Mouse (Mus musculus) olfactory bulb, adult 2 months (tissue): ENCODE data around the gene Olfr1012.

Source experiments
- CTCF ChIP-seq: fragments of 200-500 bp; IDR thresholded peaks from 2 replicates; pipeline ENCODE4 v1.5.1; 2012; ENCODE audit warnings: low read depth, mild to moderate bottlenecking, low read length, moderate library complexity; ENCODE audit not compliant: insufficient read depth
- POLR2A ChIP-seq: fragments of 200-500 bp; IDR thresholded peaks from 2 replicates; pipeline ENCODE4 v1.6.1; 2012; ENCODE audit warnings: mild to moderate bottlenecking, low read depth, low read length, moderate library complexity; ENCODE audit not compliant: insufficient read depth

DNA sequence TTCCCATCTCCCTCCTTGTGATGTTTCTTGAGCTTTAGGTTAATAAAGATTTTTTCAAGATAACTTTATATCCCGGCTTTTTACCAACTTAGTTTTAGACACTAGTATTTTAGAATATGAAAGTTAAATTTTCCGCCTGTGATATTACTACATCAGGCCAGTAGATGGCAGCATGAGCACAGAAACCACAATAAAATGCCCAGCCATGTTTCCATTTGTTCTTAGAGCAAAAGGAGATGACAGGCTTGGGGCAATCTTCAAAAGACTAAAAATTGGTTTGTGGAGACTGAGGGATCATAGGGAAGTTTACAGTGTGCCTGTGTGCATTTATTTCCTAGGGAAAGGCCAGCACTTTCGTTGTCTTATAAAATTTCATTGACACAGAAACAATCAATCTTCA is 36.8 kb downstream of the Olfr1012 start:
- TF ChIP-seq CTCF (no peak), POLR2A (no peak)
